Mouse (Mus musculus) heart, adult 11 months (tissue): ENCODE results near the gene E430018J23Rik.
"Not testable (repeated sequence)": the region's sequence is repeated elsewhere in the genome, so short reads cannot be mapped to it uniquely, and the experiment has no call there.

Experiments
- DNase-seq: peaks from one replicate; pipeline ENCODE4 v3.0.0; 2022

The E430018J23Rik gene

GRCm38 (mm10) chr7:127393157-127393943, at the start of gene E430018J23Rik:
TSS of gene E430018J23Rik (minus strand) at chr7:127393629.
- DNase-seq, result peak; percentile 100

- peak; percentile 85 for DNase-seq
These were observed 44.3 kb upstream of the E430018J23Rik start for GRCm38 (mm10) chr7:127437724-127438123.

- no peak for DNase-seq
These were observed 41.8 kb upstream of the E430018J23Rik start for GRCm38 (mm10) chr7:127435206-127435605.

- DNase-seq, result peak; percentile 97
These were observed 32.9 kb upstream of the E430018J23Rik start for GRCm38 (mm10) chr7:127426354-127426753.

GRCm38 (mm10) chr7:127425911-127426310, 32.5 kb upstream of the E430018J23Rik start:
- DNase-seq, result no peak

GRCm38 (mm10) chr7:127425291-127425690, 31.9 kb upstream of the E430018J23Rik start:
- DNase-seq, result no peak

GRCm38 (mm10) chr7:127422247-127422646, 28.8 kb upstream of the E430018J23Rik start:
- DNase-seq, result peak; percentile 96

- DNase-seq, result peak; percentile 99
These were observed 28.2 kb upstream of the E430018J23Rik start, which contains the start of gene Zfp688 for GRCm38 (mm10) chr7:127421388-127422191. TSS of gene Zfp688 (minus strand) at chr7:127422068.

GRCm38 (mm10) chr7:127411418-127411817, 18.0 kb upstream of the E430018J23Rik start:
- DNase-seq, result no peak

GRCm38 (mm10) chr7:127406002-127406987, 12.9 kb upstream of the E430018J23Rik start, which contains the start of gene Zfp764:
TSS of gene Zfp764 (minus strand) at chr7:127406822.
- peak; percentile 98 for DNase-seq

- DNase-seq, result peak; percentile 91
These were observed 10.7 kb upstream of the E430018J23Rik start for GRCm38 (mm10) chr7:127404101-127404500.

GRCm38 (mm10) chr7:127402980-127403379, 9.6 kb upstream of the E430018J23Rik start:
- no peak for DNase-seq

GRCm38 (mm10) chr7:127400355-127400754, 6.9 kb upstream of the E430018J23Rik start:
- DNase-seq, result no peak

GRCm38 (mm10) chr7:127393944-127394333, 510 bp upstream of the E430018J23Rik start:
- no peak for DNase-seq

- DNase-seq, result peak; percentile 90
These were observed 1.1 kb downstream of the E430018J23Rik start for GRCm38 (mm10) chr7:127392251-127392824.

GRCm38 (mm10) chr7:127391538-127391937, 1.9 kb downstream of the E430018J23Rik start:
- DNase-seq, result peak; percentile 90

GRCm38 (mm10) chr7:127390306-127390705, 3.1 kb downstream of the E430018J23Rik start:
- DNase-seq, result peak; percentile 83

- DNase-seq, result not testable (repeated sequence)
These were observed 5.2 kb downstream of the E430018J23Rik start for GRCm38 (mm10) chr7:127388201-127388600.

GRCm38 (mm10) chr7:127386641-127387392, 6.6 kb downstream of the E430018J23Rik start, which contains the start of gene 9130019O22Rik:
TSS of gene 9130019O22Rik (minus strand) at chr7:127387166.
- DNase-seq, result peak; percentile 99

- not testable (repeated sequence) for DNase-seq
These were observed 7.9 kb downstream of the E430018J23Rik start for GRCm38 (mm10) chr7:127385560-127385959.
